Mouse (Mus musculus): ENCODE results near the gene Khdc4.

DNA sequence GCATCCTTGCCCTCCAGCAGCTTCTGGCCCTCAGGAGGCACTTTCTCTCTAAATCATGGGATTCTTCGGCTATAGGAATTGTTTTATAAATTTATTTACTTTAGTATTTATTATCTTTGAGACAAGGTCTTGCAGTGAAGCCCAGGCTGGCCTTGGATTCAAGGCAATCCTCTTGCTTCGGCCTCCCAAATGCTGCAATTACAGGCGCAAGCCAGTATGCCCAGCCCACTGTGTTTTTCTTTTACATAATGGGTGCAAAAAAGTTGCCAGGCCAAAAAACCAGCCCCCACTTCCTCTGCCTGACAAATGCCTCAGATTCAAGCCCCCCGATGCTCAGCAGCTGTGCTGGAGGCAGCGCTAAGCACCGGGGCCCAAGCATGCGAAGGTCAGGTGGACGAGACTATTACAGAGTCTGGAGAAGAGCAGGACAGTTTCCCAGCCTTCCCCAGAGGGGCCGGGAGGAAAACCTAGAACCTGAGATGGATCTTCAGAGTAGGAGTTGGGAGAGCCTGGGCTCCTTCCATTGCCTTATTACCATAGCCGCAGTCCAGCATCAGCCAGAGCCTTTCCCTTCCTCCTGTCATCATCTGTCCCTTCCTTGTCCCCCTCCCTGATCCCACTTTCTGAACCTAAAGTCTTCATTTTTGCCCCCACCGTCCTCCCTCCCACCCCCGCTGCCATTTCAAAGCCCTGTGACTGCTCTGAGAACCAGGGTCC is 37.0 kb upstream of the Khdc4 start:
- TF ChIP-seq CTCF (IDR thresholded peaks at IDR 0.05; ENCODE audit: low read depth) (no peak), EP300 (IDR thresholded peaks at IDR 0.05; ENCODE audit: low read depth) (no peak)
